Mouse (Mus musculus) liver, adult 2 months (tissue): ENCODE data around the gene Arpc4.

Experiments used
- CTCF ChIP-seq: fragments of 200-500 bp; IDR thresholded peaks from 2 replicates; pipeline ENCODE4 v1.5.1; 2011; ENCODE audit warnings: low read depth, low read length, control low read depth
- POLR2A ChIP-seq: fragments of 200-500 bp; IDR thresholded peaks from 2 replicates; pipeline ENCODE4 v1.6.1; 2011; ENCODE audit warnings: low read length, control low read depth; ENCODE audit not compliant: insufficient read depth; ENCODE audit errors: extremely low read depth

- TF ChIP-seq CTCF, result no peak
- TF ChIP-seq POLR2A, result no peak
Measured at GRCm38 (mm10) chr6:113329396-113329795, 48.5 kb upstream of the Arpc4 start.
